Mouse (Mus musculus): ENCODE results near the gene Ctf1. TPM values are rescaled to one million over a fixed set of nuclear protein-coding genes. Genes with fewer than 3 reads are reported as not detected.

Gene Ctf1
- 2.6 TPM for polyA plus RNA-seq (2014; fragmentation: Illumina TruSeq; extraction: RNeasy Lipid Tissue Mini Kit (QIAGEN cat#74804); ENCODE audit: low read depth, low replicate concordance)

DNA sequence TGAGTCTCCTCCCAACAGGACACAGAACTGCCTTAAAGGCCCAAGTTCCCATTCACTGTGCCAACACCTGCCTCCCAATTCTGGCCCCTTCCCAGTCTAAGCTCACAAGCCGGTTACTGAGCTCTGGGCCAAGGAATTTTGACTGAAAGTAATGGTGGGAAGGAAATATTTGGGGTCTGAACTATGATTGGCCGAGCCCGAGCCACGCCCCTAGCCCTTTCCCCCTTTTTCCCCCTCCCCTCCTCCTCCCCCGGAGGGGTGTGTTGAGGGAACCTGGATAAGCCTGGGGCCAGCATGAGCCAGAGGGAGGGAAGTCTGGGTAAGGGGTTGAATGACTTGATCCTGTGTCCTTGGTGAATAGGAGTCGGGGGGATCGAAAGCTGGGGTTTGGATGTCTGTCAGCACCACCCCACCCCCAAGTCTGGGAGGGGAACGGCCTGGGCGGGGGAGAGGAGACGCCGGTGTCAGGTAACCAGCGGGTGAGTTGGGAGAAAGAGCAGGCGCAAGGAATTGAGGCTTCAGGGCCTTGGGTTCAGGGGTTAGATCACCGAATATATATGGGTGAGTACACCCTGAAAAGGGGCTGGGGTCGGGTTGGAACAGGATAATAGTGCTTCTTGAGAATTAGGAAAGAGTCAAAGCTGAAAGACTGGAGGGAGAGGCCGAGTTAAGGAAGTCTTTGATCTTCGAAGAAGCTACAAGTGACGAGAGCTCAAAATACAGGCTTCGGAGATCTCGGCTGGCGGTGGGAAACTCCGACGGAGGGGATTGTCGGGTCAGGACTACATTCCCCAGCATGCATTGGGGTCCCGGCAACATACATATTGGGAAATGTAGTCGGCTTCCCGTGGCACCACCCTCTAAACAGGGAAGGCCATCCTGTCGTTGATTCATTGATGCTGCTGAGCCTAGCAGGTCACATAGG is at the start of gene Ctf1:
TSS of gene Ctf1 (plus strand) at position 276 of the 925 bp plus-strand sequence.

DNA sequence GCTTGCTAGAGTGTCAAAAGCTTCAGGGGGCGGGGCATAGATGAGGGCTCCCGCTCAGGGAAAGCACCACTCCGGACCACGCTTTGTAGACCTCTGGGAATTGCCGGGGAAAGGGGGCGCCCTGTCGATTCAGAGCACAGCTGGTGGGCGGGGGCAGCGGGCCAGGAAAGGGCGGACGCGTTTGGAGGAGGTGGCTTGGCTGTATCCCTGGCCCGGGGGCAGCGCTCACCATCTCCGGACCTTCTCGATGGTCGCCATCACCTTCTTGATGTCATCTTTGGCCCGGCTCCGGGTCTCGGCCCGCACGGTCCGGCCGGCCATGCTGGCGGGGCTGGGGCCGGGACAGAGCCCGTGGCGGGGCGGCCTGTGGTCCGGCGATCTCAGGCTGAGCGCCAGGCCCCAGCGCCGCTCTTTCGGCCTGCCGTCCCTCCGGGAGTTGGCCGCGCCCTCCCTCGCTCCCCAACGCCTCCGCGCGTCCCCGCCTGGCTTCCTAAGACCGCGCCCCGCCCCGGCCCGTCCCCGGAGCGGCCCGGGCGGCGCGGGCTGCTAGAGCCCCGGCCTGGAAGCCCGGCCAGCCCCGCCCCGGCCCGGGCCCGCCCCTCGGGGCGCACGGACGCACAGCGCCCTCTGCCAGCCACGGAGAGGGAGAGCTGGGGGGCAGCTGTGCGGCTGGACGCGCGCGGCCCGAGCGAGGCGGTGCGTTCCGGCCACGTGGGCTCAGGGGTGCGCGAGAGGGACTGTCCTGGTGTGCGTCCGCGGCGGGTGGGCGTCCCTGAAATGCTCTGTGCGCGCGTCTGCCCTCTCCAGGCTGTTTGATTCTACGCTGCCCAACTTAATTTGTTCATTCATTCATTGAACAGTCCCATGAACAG is 4.1 kb upstream of the Ctf1 start, which contains the start of gene Bcl7c:
TSS of gene Bcl7c (minus strand) at position 727 of the 872 bp plus-strand sequence.

DNA sequence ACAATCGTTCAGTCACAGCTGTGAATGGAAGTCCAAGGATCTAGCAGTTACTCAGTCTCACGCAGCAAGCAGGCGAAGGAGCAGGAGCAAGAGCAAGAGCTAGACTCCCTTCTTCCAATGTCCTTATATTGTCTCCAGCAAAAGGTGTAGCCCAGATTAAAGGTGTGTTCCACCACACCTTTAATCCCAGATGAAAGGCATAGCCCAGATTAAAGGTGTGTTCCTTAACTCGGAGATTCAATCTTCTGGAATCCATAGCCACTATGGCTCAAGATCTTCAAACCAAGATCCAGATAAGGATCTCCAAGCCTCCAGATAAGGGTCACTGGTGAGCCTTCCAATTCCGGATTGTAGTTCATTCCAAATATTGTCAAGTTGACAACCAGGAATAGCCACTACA is 19.5 kb downstream of the Ctf1 start, which contains the start of gene Ctf2:
TSS of gene Ctf2 (minus strand) at position 101 of the 400 bp plus-strand sequence.

DNA sequence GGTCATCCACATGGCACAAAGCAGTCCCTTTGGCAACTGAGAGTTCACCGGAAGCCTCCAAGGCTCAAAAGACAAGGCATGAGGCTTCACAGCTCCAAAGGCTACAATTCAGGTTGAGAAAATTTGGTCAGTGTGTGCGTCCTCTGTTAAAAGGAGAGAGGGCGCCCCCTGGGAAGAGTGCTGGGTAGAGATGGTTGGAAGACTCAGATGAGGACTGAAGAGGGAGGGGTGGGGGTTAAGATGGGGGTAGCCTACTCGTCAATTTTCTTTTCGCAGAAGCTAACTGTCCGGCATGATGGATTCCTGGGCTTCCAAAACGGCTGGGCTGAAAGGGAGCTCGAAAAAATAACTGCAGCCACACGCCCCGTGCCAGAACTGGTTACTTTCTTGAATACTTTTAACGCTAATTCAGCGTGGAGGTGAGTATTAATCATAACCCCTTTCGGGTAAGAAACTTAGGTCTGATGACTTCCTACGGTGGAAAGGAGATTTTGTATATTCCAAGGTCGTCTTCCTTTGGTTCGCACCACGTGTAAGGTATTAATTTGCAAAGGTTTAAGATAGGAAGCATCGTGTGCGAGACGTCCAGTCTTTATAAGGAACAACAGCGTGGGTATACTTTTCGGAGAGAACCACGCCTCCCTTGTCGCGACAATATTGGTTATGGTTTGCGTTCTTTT is 32.0 kb downstream of the Ctf1 start, which contains the start of gene Fbxl19:
TSS of gene Fbxl19 (plus strand) at position 178 of the 680 bp plus-strand sequence.

Other genes with a start within 250 kb of the Ctf1 start
- 6.2 TPM for gene Fbrs, start 233.5 kb upstream of the Ctf1 start, polyA plus RNA-seq (2014; fragmentation: Illumina TruSeq; extraction: RNeasy Lipid Tissue Mini Kit (QIAGEN cat#74804); ENCODE audit: low read depth, low replicate concordance)
- gene Srcap, start 200.8 kb upstream of the Ctf1 start, polyA plus RNA-seq (2014; fragmentation: Illumina TruSeq; extraction: RNeasy Lipid Tissue Mini Kit (QIAGEN cat#74804); ENCODE audit: low read depth, low replicate concordance), result 10.6 TPM
- gene Gm42715, start 193.2 kb upstream of the Ctf1 start, polyA plus RNA-seq (2014; fragmentation: Illumina TruSeq; extraction: RNeasy Lipid Tissue Mini Kit (QIAGEN cat#74804); ENCODE audit: low read depth, low replicate concordance), result 4.8 TPM
- gene Tmem265, start 151.3 kb upstream of the Ctf1 start, polyA plus RNA-seq (2014; fragmentation: Illumina TruSeq; extraction: RNeasy Lipid Tissue Mini Kit (QIAGEN cat#74804); ENCODE audit: low read depth, low replicate concordance), result not detected
- 16.0 TPM for gene Phkg2, start 139.4 kb upstream of the Ctf1 start, polyA plus RNA-seq (2014; fragmentation: Illumina TruSeq; extraction: RNeasy Lipid Tissue Mini Kit (QIAGEN cat#74804); ENCODE audit: low read depth, low replicate concordance)
- 1.6 TPM for gene Ccdc189, start 124.1 kb upstream of the Ctf1 start, polyA plus RNA-seq (2014; fragmentation: Illumina TruSeq; extraction: RNeasy Lipid Tissue Mini Kit (QIAGEN cat#74804); ENCODE audit: low read depth, low replicate concordance)
- gene Rnf40, start 124.0 kb upstream of the Ctf1 start, polyA plus RNA-seq (2014; fragmentation: Illumina TruSeq; extraction: RNeasy Lipid Tissue Mini Kit (QIAGEN cat#74804); ENCODE audit: low read depth, low replicate concordance), result 1.5 TPM
- 7.7 TPM for gene Zfp629, start 96.9 kb upstream of the Ctf1 start, polyA plus RNA-seq (2014; fragmentation: Illumina TruSeq; extraction: RNeasy Lipid Tissue Mini Kit (QIAGEN cat#74804); ENCODE audit: low read depth, low replicate concordance)
- gene Bcl7c, start 3.8 kb upstream of the Ctf1 start, polyA plus RNA-seq (2014; fragmentation: Illumina TruSeq; extraction: RNeasy Lipid Tissue Mini Kit (QIAGEN cat#74804); ENCODE audit: low read depth, low replicate concordance), result 5.5 TPM
- not detected for gene Ctf2, start 19.4 kb downstream of the Ctf1 start, polyA plus RNA-seq (2014; fragmentation: Illumina TruSeq; extraction: RNeasy Lipid Tissue Mini Kit (QIAGEN cat#74804); ENCODE audit: low read depth, low replicate concordance)
- 0.29 TPM for gene Fbxl19, start 31.8 kb downstream of the Ctf1 start, polyA plus RNA-seq (2014; fragmentation: Illumina TruSeq; extraction: RNeasy Lipid Tissue Mini Kit (QIAGEN cat#74804); ENCODE audit: low read depth, low replicate concordance)
- gene Orai3, start 57.1 kb downstream of the Ctf1 start, polyA plus RNA-seq (2014; fragmentation: Illumina TruSeq; extraction: RNeasy Lipid Tissue Mini Kit (QIAGEN cat#74804); ENCODE audit: low read depth, low replicate concordance), result 5.6 TPM
- 7.7 TPM for gene Setd1a, start 63.9 kb downstream of the Ctf1 start, polyA plus RNA-seq (2014; fragmentation: Illumina TruSeq; extraction: RNeasy Lipid Tissue Mini Kit (QIAGEN cat#74804); ENCODE audit: low read depth, low replicate concordance)
- gene Gm49388, start 72.9 kb downstream of the Ctf1 start, polyA plus RNA-seq (2014; fragmentation: Illumina TruSeq; extraction: RNeasy Lipid Tissue Mini Kit (QIAGEN cat#74804); ENCODE audit: low read depth, low replicate concordance), result not detected
- gene Hsd3b7, start 87.9 kb downstream of the Ctf1 start, polyA plus RNA-seq (2014; fragmentation: Illumina TruSeq; extraction: RNeasy Lipid Tissue Mini Kit (QIAGEN cat#74804); ENCODE audit: low read depth, low replicate concordance), result 17.3 TPM
- gene Stx4a, start 111.6 kb downstream of the Ctf1 start, polyA plus RNA-seq (2014; fragmentation: Illumina TruSeq; extraction: RNeasy Lipid Tissue Mini Kit (QIAGEN cat#74804); ENCODE audit: low read depth, low replicate concordance), result 16.9 TPM
- gene Stx1b, start 111.8 kb downstream of the Ctf1 start, polyA plus RNA-seq (2014; fragmentation: Illumina TruSeq; extraction: RNeasy Lipid Tissue Mini Kit (QIAGEN cat#74804); ENCODE audit: low read depth, low replicate concordance), result 0.93 TPM
- gene Zfp646, start 163.5 kb downstream of the Ctf1 start, polyA plus RNA-seq (2014; fragmentation: Illumina TruSeq; extraction: RNeasy Lipid Tissue Mini Kit (QIAGEN cat#74804); ENCODE audit: low read depth, low replicate concordance), result 7.7 TPM
- 3.4 TPM for gene Zfp668, start 164.1 kb downstream of the Ctf1 start, polyA plus RNA-seq (2014; fragmentation: Illumina TruSeq; extraction: RNeasy Lipid Tissue Mini Kit (QIAGEN cat#74804); ENCODE audit: low read depth, low replicate concordance)
- gene Prss53, start 178.2 kb downstream of the Ctf1 start, polyA plus RNA-seq (2014; fragmentation: Illumina TruSeq; extraction: RNeasy Lipid Tissue Mini Kit (QIAGEN cat#74804); ENCODE audit: low read depth, low replicate concordance), result not detected
- not detected for gene Gm21974, start 182.7 kb downstream of the Ctf1 start, polyA plus RNA-seq (2014; fragmentation: Illumina TruSeq; extraction: RNeasy Lipid Tissue Mini Kit (QIAGEN cat#74804); ENCODE audit: low read depth, low replicate concordance)
- gene Vkorc1, start 182.9 kb downstream of the Ctf1 start, polyA plus RNA-seq (2014; fragmentation: Illumina TruSeq; extraction: RNeasy Lipid Tissue Mini Kit (QIAGEN cat#74804); ENCODE audit: low read depth, low replicate concordance), result 40.1 TPM
- gene Bckdk, start 191.3 kb downstream of the Ctf1 start, polyA plus RNA-seq (2014; fragmentation: Illumina TruSeq; extraction: RNeasy Lipid Tissue Mini Kit (QIAGEN cat#74804); ENCODE audit: low read depth, low replicate concordance), result 4.7 TPM
- gene Kat8, start 199.8 kb downstream of the Ctf1 start, polyA plus RNA-seq (2014; fragmentation: Illumina TruSeq; extraction: RNeasy Lipid Tissue Mini Kit (QIAGEN cat#74804); ENCODE audit: low read depth, low replicate concordance), result 8.5 TPM
- gene Prss8, start 217.4 kb downstream of the Ctf1 start, polyA plus RNA-seq (2014; fragmentation: Illumina TruSeq; extraction: RNeasy Lipid Tissue Mini Kit (QIAGEN cat#74804); ENCODE audit: low read depth, low replicate concordance), result not detected
- gene Prss36, start 234.0 kb downstream of the Ctf1 start, polyA plus RNA-seq (2014; fragmentation: Illumina TruSeq; extraction: RNeasy Lipid Tissue Mini Kit (QIAGEN cat#74804); ENCODE audit: low read depth, low replicate concordance), result not detected

Data from adrenal gland, adult 10 weeks (tissue).